ENCODE assay signal across 16 mouse cellular contexts in the genomic region with DNA sequence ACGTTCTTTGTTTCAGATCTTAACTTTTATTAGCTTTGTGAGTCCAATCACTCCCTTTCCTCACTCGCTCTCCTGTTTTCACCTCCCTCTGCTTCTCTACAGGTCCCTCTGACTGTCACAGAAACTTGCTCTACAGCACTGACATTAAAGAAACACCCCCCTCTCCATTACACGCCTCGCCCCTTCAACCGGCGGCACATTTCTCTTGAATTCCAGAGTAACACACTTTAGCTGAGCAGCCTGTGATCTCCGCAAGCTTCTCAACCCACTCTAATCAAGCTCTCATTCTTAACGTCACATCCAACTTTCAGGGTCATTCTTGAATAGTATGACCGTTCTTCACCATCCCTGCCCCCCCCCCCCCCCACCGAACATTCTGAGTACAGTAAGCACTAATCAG.
"Had no signal": no experiment of that assay in that cellular context is flagged by ENCODE, and none has a peak within 500 bp of the region (broad histone marks: within the 10 kb centered on the region; RNA-seq: fewer than 3 reads in every experiment).

No protein-coding gene starts in this region.

- H3K27ac ChIP-seq: liver, embryonic 13.5 days; liver, embryonic 15.5 days; macrophage; midbrain, embryonic 13.5 days; midbrain, embryonic 15.5 days; neural tube, embryonic 12.5 days; stomach, embryonic 15.5 days; stomach, postnatal 0 days had no signal

- H3K36me3 ChIP-seq: liver, embryonic 13.5 days; liver, embryonic 15.5 days; midbrain, embryonic 13.5 days; midbrain, embryonic 15.5 days; neural tube, embryonic 12.5 days; stomach, embryonic 15.5 days had no signal

- ATAC-seq: liver, postnatal 0 days; midbrain, embryonic 13.5 days; midbrain, embryonic 15.5 days had no signal

- H3K4me3 ChIP-seq: liver, embryonic 13.5 days; liver, embryonic 15.5 days; megakaryocyte, embryonic 14.5 days; midbrain, embryonic 13.5 days; midbrain, embryonic 15.5 days; neural tube, embryonic 12.5 days; stomach, embryonic 15.5 days had no signal

- DNase-seq: liver, embryonic 13.5 days; liver, postnatal 0 days; right cerebral cortex, postnatal 14 days; thymus, adult 2 months; thymus, postnatal 25 days; thymus, postnatal 4 days had no signal

- H3K27me3 ChIP-seq: liver, embryonic 13.5 days; liver, embryonic 15.5 days; megakaryocyte, embryonic 14.5 days; midbrain, embryonic 13.5 days; midbrain, embryonic 15.5 days; neural tube, embryonic 12.5 days; stomach, embryonic 15.5 days had no signal

- H3K9ac ChIP-seq: liver, embryonic 13.5 days; liver, embryonic 15.5 days; liver, postnatal 0 days; midbrain, embryonic 13.5 days; midbrain, embryonic 15.5 days; neural tube, embryonic 12.5 days; stomach, embryonic 15.5 days had no signal

- H3K4me1 ChIP-seq: liver, embryonic 15.5 days; neural tube, embryonic 12.5 days; stomach, embryonic 15.5 days had no signal

- H3K4me2 ChIP-seq: liver, embryonic 11.5 days; liver, embryonic 13.5 days; liver, embryonic 15.5 days; midbrain, embryonic 11.5 days; midbrain, embryonic 13.5 days; midbrain, embryonic 15.5 days; neural tube, embryonic 12.5 days; stomach, embryonic 15.5 days had no signal

- H3K9me3 ChIP-seq: liver, embryonic 13.5 days; liver, embryonic 15.5 days; megakaryocyte, embryonic 14.5 days; midbrain, embryonic 13.5 days; midbrain, embryonic 15.5 days; neural tube, embryonic 12.5 days; stomach, embryonic 15.5 days had no signal
